Mouse (Mus musculus) limb, embryonic 11.5 days (tissue): ENCODE results near the gene Cdk2ap2. TPM values are rescaled to one million over a fixed set of nuclear protein-coding genes. Genes with fewer than 3 reads are reported as not detected.

Experiments
- ATAC-seq: fragments of 200-750 bp; cut with Nextera tagmentation; 2 replicates; pipeline ENCODE4 v1.8.0; 2017; ENCODE audit warnings: low read depth; ENCODE audit not compliant: insufficient number of reproducible peaks, low FRiP score, low TSS enrichment
- DNase-seq: peaks from one replicate; pipeline ENCODE4 v3.0.0-alpha.2; 2015; ENCODE audit warnings: low spot score
- H3K27ac ChIP-seq: fragments of 300-500 bp; sonication (generic); replicated peaks from 2 replicates; pipeline ENCODE4 v1.5.1; 2014; ENCODE audit warnings: low read depth, mild to moderate bottlenecking, low read length
- H3K27me3 ChIP-seq: fragments of 300-500 bp; sonication (generic); 2 replicates; pipeline ENCODE4 v1.6.1; 2014; ENCODE audit warnings: mild to moderate bottlenecking, low read length, mixed read lengths; ENCODE audit not compliant: control insufficient read depth, insufficient read depth
- H3K36me3 ChIP-seq: fragments of 300-500 bp; sonication (generic); 2 replicates; pipeline ENCODE4 v1.6.1; 2014; ENCODE audit warnings: mild to moderate bottlenecking, low read length, moderate library complexity, mixed read lengths; ENCODE audit not compliant: control insufficient read depth, insufficient read depth
- H3K4me1 ChIP-seq: fragments of 300-500 bp; sonication (generic); 2 replicates; pipeline ENCODE4 v1.6.1; 2014; ENCODE audit warnings: low read length, mixed read lengths; ENCODE audit not compliant: control insufficient read depth, insufficient read depth
- H3K4me2 ChIP-seq: fragments of 300-500 bp; sonication (generic); 2 replicates; pipeline ENCODE4 v1.6.1; 2014; ENCODE audit warnings: low read depth, mild to moderate bottlenecking, moderate library complexity; ENCODE audit not compliant: severe bottlenecking
- H3K4me3 ChIP-seq: fragments of 300-500 bp; sonication (generic); 2 replicates; pipeline ENCODE4 v1.5.1; 2014; ENCODE audit warnings: low read depth, low read length
- H3K9ac ChIP-seq: fragments of 300-500 bp; sonication (generic); 2 replicates; pipeline ENCODE4 v1.6.1; 2014; ENCODE audit warnings: mild to moderate bottlenecking, low read length
- H3K9me3 ChIP-seq: fragments of 300-500 bp; sonication (generic); 2 replicates; pipeline ENCODE4 v1.6.1; 2016; ENCODE audit warnings: low read length; ENCODE audit not compliant: control insufficient read depth
- WGBS: fragments of 180-500 bp; shearing (Covaris S2); extraction: QIAGEN DNeasy Blood & Tissue Kit; methylation state at CpG from one replicate; pipeline ENCODE4 v1.1.7; 2014; 5-methylcytosine and 5-hydroxymethylcytosine counted together
- polyA plus RNA-seq: library from polyadenylated mRNA; unstranded; fragments of >200 nt; fragmentation: Nextera tagmentation; extraction: Ambion mirVana; gene quantifications from 2 replicates; pipeline ENCODE4 v1.2.1, GENCODE M21; 2014

The Cdk2ap2 gene
- polyA plus RNA-seq, 1 experiment from 2014 or later: 81.6 TPM

GRCm38 (mm10) chr19:4145936-4146335 is 49.0 kb downstream of the Cdk2ap2 start:
- Histone ChIP-seq H3K4me2 (no peak overlapping the region), H3K9me3 (no peaks in the 10 kb centered on the region), H3K36me3 (peaks cover 3% of the 10 kb centered on the region), H3K4me3 (no peak overlapping the region), H3K4me1 (peaks cover 15% of the 10 kb centered on the region), H3K9ac (no peak overlapping the region), H3K27me3 (no peaks in the 10 kb centered on the region), H3K27ac (no peak overlapping the region)
- no peak for ATAC-seq
- 92% methylated on average over 5 of the region's 5 CpGs for WGBS
- DNase-seq: no peak

- Histone ChIP-seq H3K27ac (no peak overlapping the region), H3K4me2 (no peak overlapping the region)
- 62% methylated on average over 12 of the region's 12 CpGs for WGBS
Observed at GRCm38 (mm10) chr19:4146366-4147021, 49.5 kb downstream of the Cdk2ap2 start.

GRCm38 (mm10) chr19:4147022-4147405 is 50.0 kb downstream of the Cdk2ap2 start:
- H3K9me3 ChIP-seq: no peaks in the 10 kb centered on the region
- no peak overlapping the region for H3K4me3 ChIP-seq
- no peak overlapping the region for H3K9ac ChIP-seq
- H3K27ac ChIP-seq: no peak overlapping the region
- ATAC-seq (no peak), DNase-seq (no peak)
- 60% methylated on average over 3 of the region's 3 CpGs for WGBS
- peaks cover 10% of the 10 kb centered on the region for H3K36me3 ChIP-seq
- peaks cover 15% of the 10 kb centered on the region for H3K4me1 ChIP-seq
- no peaks in the 10 kb centered on the region for H3K27me3 ChIP-seq
- H3K4me2 ChIP-seq: no peak overlapping the region

More at GRCm38 (mm10) chr19:4146366-4147021, 49.5 kb downstream of the Cdk2ap2 start:
- Histone ChIP-seq H3K4me3 (no peak overlapping the region), H3K4me1 (peaks cover 15% of the 10 kb centered on the region), H3K36me3 (peaks cover 8% of the 10 kb centered on the region), H3K9me3 (no peaks in the 10 kb centered on the region), H3K27me3 (no peaks in the 10 kb centered on the region), H3K9ac (no peak overlapping the region)
- no peak for ATAC-seq
- no peak for DNase-seq

GRCm38 (mm10) chr19:4147782-4148490 is 51.0 kb downstream of the Cdk2ap2 start:
- Histone ChIP-seq H3K36me3 (peaks cover 11% of the 10 kb centered on the region), H3K27me3 (no peaks in the 10 kb centered on the region), H3K9ac (peak overlapping the region; percentile 85), H3K4me2 (peak overlapping the region; percentile 90), H3K4me1 (peaks cover 15% of the 10 kb centered on the region), H3K9me3 (no peaks in the 10 kb centered on the region), H3K4me3 (peak overlapping the region; percentile 86), H3K27ac (no peak overlapping the region)
- WGBS: 41% methylated on average over 9 of the region's 9 CpGs
- DNase-seq (no peak), ATAC-seq (no peak)

GRCm38 (mm10) chr19:4148491-4148806 is 51.5 kb downstream of the Cdk2ap2 start, which contains the start of gene Coro1b:
Gene Coro1b (plus strand): TSS chr19:4148619.
- Histone ChIP-seq H3K9me3 (no peaks in the 10 kb centered on the region), H3K4me1 (peaks cover 15% of the 10 kb centered on the region), H3K4me2 (peak within 1 kb of the TSS; percentile 90), H3K27ac (0 out of 2 replicates have a peak within 1 kb of the TSS, but pooled peaks have one; percentile 36), H3K36me3 (peaks cover 11% of the 10 kb centered on the region), H3K27me3 (no peaks in the 10 kb centered on the region), H3K4me3 (peak within 1 kb of the TSS; percentile 86), H3K9ac (peak within 1 kb of the TSS; percentile 85)
- ATAC-seq (peak; percentile 92), DNase-seq (peak; percentile 98)
- under 1% methylated on average over 20 of the region's 33 CpGs for WGBS

Other genes starting within 250 kb of the Cdk2ap2 start
- gene Chka, start 245.4 kb upstream of the Cdk2ap2 start, polyA plus RNA-seq: 47.3 and 47.7 TPM in 2 replicates
- gene Tcirg1, start 190.0 kb upstream of the Cdk2ap2 start, polyA plus RNA-seq: 27.3 and 28.8 TPM in 2 replicates
- 259 and 263 TPM in 2 replicates for gene Ndufs8, start 184.4 kb upstream of the Cdk2ap2 start, polyA plus RNA-seq
- gene Aldh3b1, start 167.4 kb upstream of the Cdk2ap2 start, polyA plus RNA-seq: 0.47 and 0.67 TPM in 2 replicates
- 6.0 and 7.1 TPM in 2 replicates for gene Unc93b1, start 162.0 kb upstream of the Cdk2ap2 start, polyA plus RNA-seq
- gene Aldh3b3, start 138.5 kb upstream of the Cdk2ap2 start, polyA plus RNA-seq: not detected in 2 replicates
- 2.6 TPM in 2 replicates for gene Aldh3b2, start 124.9 kb upstream of the Cdk2ap2 start, polyA plus RNA-seq
- 3.3 and 4.3 TPM in 2 replicates for gene Acy3, start 110.6 kb upstream of the Cdk2ap2 start, polyA plus RNA-seq
- 0.08 TPM in 1 of 2 replicates, not detected in the other for gene Tbx10, start 104.4 kb upstream of the Cdk2ap2 start, polyA plus RNA-seq
- gene Nudt8, start 96.6 kb upstream of the Cdk2ap2 start, polyA plus RNA-seq: 29.7 and 32.6 TPM in 2 replicates
- gene Gm49405, start 96.6 kb upstream of the Cdk2ap2 start, polyA plus RNA-seq: 2.5 TPM in 2 replicates
- 4.1 TPM in 2 replicates for gene Doc2g, start 93.9 kb upstream of the Cdk2ap2 start, polyA plus RNA-seq
- gene Ndufv1, start 84.4 kb upstream of the Cdk2ap2 start, polyA plus RNA-seq: 198 and 208 TPM in 2 replicates
- 437 and 462 TPM in 2 replicates for gene Gstp1, start 59.2 kb upstream of the Cdk2ap2 start, polyA plus RNA-seq
- 1.1 TPM in 2 replicates for gene Gstp2, start 51.2 kb upstream of the Cdk2ap2 start, polyA plus RNA-seq
- gene Gstp3, start 37.6 kb upstream of the Cdk2ap2 start, polyA plus RNA-seq: 0.23 TPM in 1 of 2 replicates, not detected in the other
- gene Cabp2, start 15.6 kb upstream of the Cdk2ap2 start, polyA plus RNA-seq: not detected in 2 replicates
- gene Pitpnm1, start 2.8 kb downstream of the Cdk2ap2 start, polyA plus RNA-seq: 4.8 and 5.8 TPM in 2 replicates
- gene Aip, start 28.7 kb downstream of the Cdk2ap2 start, polyA plus RNA-seq: 91.2 and 93.7 TPM in 2 replicates
- not detected in 2 replicates for gene Gpr152, start 42.6 kb downstream of the Cdk2ap2 start, polyA plus RNA-seq
- gene Cabp4, start 46.9 kb downstream of the Cdk2ap2 start, polyA plus RNA-seq: not detected in 2 replicates
- gene Coro1b, start 51.4 kb downstream of the Cdk2ap2 start, polyA plus RNA-seq: 116 and 124 TPM in 2 replicates
- gene Ptprcap, start 56.4 kb downstream of the Cdk2ap2 start, polyA plus RNA-seq: 1.1 and 1.5 TPM in 2 replicates
- 44.7 and 48.9 TPM in 2 replicates for gene Rps6kb2, start 66.2 kb downstream of the Cdk2ap2 start, polyA plus RNA-seq
- 2.1 TPM in 2 replicates for gene Carns1, start 78.3 kb downstream of the Cdk2ap2 start, polyA plus RNA-seq
- gene Tbc1d10c, start 94.1 kb downstream of the Cdk2ap2 start, polyA plus RNA-seq: 0.89 and 1.2 TPM in 2 replicates
- 952 and 995 TPM in 2 replicates for gene Ppp1ca, start 94.9 kb downstream of the Cdk2ap2 start, polyA plus RNA-seq
- 52.5 and 54.9 TPM in 2 replicates for gene Rad9a, start 104.5 kb downstream of the Cdk2ap2 start, polyA plus RNA-seq
- gene Clcf1, start 117.1 kb downstream of the Cdk2ap2 start, polyA plus RNA-seq: 5.0 and 7.4 TPM in 2 replicates
- not detected in 2 replicates for gene AC109138.7, start 117.2 kb downstream of the Cdk2ap2 start, polyA plus RNA-seq
- gene Pold4, start 134.7 kb downstream of the Cdk2ap2 start, polyA plus RNA-seq: 11.5 and 12.6 TPM in 2 replicates
- 4.2 and 4.4 TPM in 2 replicates for gene Ssh3, start 172.0 kb downstream of the Cdk2ap2 start, polyA plus RNA-seq
- gene Ankrd13d, start 186.0 kb downstream of the Cdk2ap2 start, polyA plus RNA-seq: 5.6 and 7.5 TPM in 2 replicates
- gene Grk2, start 209.0 kb downstream of the Cdk2ap2 start, polyA plus RNA-seq: 15.4 and 16.6 TPM in 2 replicates